Mouse (Mus musculus) kidney, embryonic 14.5 days (tissue): ENCODE measurements around the gene Bend5. TPM values are rescaled to one million over a fixed set of nuclear protein-coding genes. Genes with fewer than 3 reads are reported as not detected.

Source experiments
- ATAC-seq: fragments of 200-750 bp; cut with Nextera tagmentation; 2 replicates; pipeline ENCODE4 v1.8.0; 2017; ENCODE audit warnings: moderate number of reproducible peaks, mild to moderate bottlenecking, moderate TSS enrichment, moderate library complexity; ENCODE audit not compliant: low FRiP score, low TSS enrichment
- H3K27ac ChIP-seq: fragments of 300-500 bp; sonication (generic); 2 replicates; pipeline ENCODE4 v1.5.1; 2014; ENCODE audit warnings: low read depth, mild to moderate bottlenecking, low read length, moderate library complexity, mixed read lengths
- H3K27me3 ChIP-seq: fragments of 300-500 bp; sonication (generic); 2 replicates; pipeline ENCODE4 v1.6.1; 2014; ENCODE audit warnings: mild to moderate bottlenecking, low read length; ENCODE audit not compliant: control insufficient read depth, insufficient read depth
- H3K36me3 ChIP-seq: fragments of 300-500 bp; sonication (generic); 2 replicates; pipeline ENCODE4 v1.6.1; 2014; ENCODE audit warnings: low read length, mixed read lengths; ENCODE audit not compliant: control insufficient read depth, insufficient read depth
- H3K4me1 ChIP-seq: fragments of 300-500 bp; sonication (generic); 2 replicates; pipeline ENCODE4 v1.6.1; 2014; ENCODE audit warnings: low read length, mixed read lengths; ENCODE audit not compliant: control insufficient read depth, insufficient read depth
- H3K4me2 ChIP-seq: fragments of 300-500 bp; sonication (generic); replicated peaks from 2 replicates; pipeline ENCODE4 v1.6.1; 2014; ENCODE audit warnings: low read depth, mild to moderate bottlenecking, low read length
- H3K4me3 ChIP-seq: fragments of 300-500 bp; sonication (generic); 2 replicates; pipeline ENCODE4 v1.5.1; 2014; ENCODE audit warnings: mild to moderate bottlenecking, low read length
- H3K9ac ChIP-seq: fragments of 300-500 bp; sonication (generic); 2 replicates; pipeline ENCODE4 v1.6.1; 2014; ENCODE audit warnings: low read depth, mild to moderate bottlenecking, low read length, moderate library complexity
- H3K9me3 ChIP-seq: fragments of 300-500 bp; sonication (generic); 2 replicates; pipeline ENCODE4 v1.6.1; 2016; ENCODE audit warnings: low read length; ENCODE audit not compliant: control insufficient read depth
- WGBS: fragments of 180-500 bp; shearing (Covaris S2); extraction: QIAGEN DNeasy Blood & Tissue Kit; methylation state at CpG from one replicate; pipeline ENCODE4 v1.1.7; 2014; 5-methylcytosine and 5-hydroxymethylcytosine counted together
- polyA plus RNA-seq: library from polyadenylated mRNA; unstranded; fragments of >200 nt; fragmentation: Nextera tagmentation; extraction: Ambion mirVana; gene quantifications from 2 replicates; pipeline ENCODE4 v1.2.1, GENCODE M21; 2014

Gene Bend5
- polyA plus RNA-seq, 1 experiment from 2014 or later: 30.6 TPM

DNA sequence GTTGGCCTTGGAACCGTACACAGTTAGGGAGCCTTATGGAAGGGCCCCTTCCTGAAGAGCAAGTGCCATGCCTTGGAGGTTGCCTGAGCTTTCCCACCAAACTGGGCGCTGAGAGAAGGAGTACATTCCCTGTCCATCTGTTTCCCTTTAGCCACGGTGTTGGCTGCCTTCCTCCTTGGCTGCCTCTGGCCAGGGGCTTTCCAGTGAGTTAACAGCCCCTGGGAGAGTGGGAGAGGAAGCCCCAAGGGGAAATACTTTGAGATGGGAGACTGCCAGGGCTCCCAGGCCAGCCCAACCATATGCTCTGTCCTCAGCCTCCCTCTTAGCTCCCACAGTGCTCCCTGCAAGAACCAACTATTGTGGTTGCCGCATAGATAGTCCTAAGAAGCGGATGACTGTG is 70.4 kb downstream of the Bend5 start:
- H3K9me3 ChIP-seq: no peaks in the 10 kb centered on the region
- no peak for ATAC-seq
- H3K27ac ChIP-seq: no peak overlapping the region
- H3K4me2 ChIP-seq: no peak overlapping the region
- H3K27me3 ChIP-seq: no peaks in the 10 kb centered on the region
- WGBS: 63% methylated on average over 5 of the region's 5 CpGs
- no peaks in the 10 kb centered on the region for H3K36me3 ChIP-seq
- H3K4me3 ChIP-seq: no peak overlapping the region
- H3K4me1 ChIP-seq: no peaks in the 10 kb centered on the region
- no peak overlapping the region for H3K9ac ChIP-seq

DNA sequence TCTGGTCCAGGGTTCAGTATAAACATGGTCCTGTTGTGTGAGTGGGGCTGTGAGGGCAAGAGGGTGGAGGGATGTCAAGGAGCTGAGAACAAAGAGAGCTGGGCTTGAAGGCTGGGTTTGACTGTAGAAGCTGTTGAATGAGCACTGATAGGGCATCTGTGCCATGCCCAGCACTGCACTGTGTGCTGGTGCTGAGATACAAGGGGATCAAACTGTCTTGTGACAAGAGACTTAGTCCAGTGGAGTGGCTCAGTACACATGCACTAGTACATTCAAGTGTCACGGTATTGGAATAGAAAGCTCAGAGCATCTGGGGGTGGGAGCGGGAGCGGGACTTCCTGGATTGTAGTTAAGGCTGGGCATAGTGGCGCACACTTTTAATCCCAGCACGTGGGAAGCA is 71.4 kb downstream of the Bend5 start:
- no peak for ATAC-seq

DNA sequence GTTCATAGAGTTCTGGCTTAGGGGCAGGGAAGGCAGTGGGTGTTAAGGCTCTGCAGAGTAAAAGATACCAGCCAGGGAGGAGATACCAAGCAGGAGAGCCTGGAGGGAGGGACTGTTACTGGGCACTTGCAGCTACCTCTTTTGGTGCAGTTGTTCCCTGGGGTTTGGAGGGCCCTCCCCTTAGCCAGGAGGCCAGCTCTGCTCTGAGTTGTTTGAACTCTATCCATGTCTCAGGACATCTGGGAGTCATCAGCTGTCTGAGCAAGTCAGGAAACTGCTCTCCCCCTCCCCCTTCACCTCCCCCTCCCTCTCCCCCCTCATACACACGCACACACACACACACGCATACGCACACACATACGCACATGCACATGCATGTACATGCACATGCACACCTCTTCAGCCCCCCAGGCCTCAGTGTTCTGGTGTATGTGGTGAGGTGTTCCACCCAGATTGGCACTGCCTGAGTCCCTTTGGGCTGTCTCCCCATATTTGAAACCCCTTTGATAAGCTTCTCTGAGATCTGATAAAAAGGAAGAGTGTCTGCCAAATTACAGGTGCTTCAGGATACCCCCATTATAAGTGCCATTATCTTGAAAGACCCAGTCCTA is 72.5 kb downstream of the Bend5 start:
- Histone ChIP-seq H3K9ac (no peak overlapping the region), H3K4me1 (no peaks in the 10 kb centered on the region), H3K4me2 (no peak overlapping the region), H3K27me3 (no peaks in the 10 kb centered on the region), H3K9me3 (no peaks in the 10 kb centered on the region), H3K4me3 (no peak overlapping the region), H3K27ac (no peak overlapping the region), H3K36me3 (no peaks in the 10 kb centered on the region)
- WGBS: 77% methylated on average over 4 of the region's 4 CpGs
- ATAC-seq: no peak; the same call in 1 of the 2 replicates

More for the DNA sequence above, 71.4 kb downstream of the Bend5 start:
- no peaks in the 10 kb centered on the region for H3K9me3 ChIP-seq
- H3K9ac ChIP-seq: no peak overlapping the region
- no peaks in the 10 kb centered on the region for H3K27me3 ChIP-seq
- H3K4me2 ChIP-seq: no peak overlapping the region
- no peaks in the 10 kb centered on the region for H3K36me3 ChIP-seq
- no peak overlapping the region for H3K27ac ChIP-seq
- H3K4me3 ChIP-seq: no peak overlapping the region
- 83% methylated on average over 5 of the region's 5 CpGs for WGBS
- no peaks in the 10 kb centered on the region for H3K4me1 ChIP-seq

DNA sequence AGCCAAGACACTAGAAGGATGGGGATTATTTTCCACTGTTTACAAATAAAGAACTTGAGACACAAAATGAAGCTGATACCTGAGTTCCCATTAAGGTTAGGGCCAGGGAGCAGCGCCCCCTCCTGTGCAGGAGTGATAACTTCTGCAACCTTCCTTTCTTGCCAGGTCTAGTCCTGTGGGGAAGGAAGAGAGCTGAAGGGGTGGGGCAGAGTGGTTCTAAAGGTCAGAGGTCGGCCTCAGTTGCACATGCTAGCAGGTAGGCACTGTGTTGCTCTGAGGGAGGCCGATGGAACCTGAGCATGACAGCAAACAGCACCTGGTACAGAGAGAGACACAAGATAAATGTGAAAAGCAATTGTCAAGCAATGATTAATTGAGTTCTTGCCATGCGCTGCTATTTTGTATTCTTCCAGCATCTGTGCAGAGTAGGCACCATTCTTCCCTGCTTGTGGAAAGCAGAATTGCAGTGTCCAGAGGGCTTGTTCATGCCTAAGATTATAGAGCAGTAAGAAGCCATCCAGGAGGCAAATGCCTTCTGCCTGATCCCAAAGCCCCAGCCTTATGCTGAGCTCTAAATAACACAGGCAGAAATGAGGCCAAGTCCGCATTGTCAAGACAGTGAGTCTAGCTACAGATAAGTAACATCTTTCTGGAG is 79.1 kb downstream of the Bend5 start:
- ATAC-seq: 0 out of 2 replicates have a peak, but pooled peaks have one; percentile 28
- Histone ChIP-seq H3K9me3 (no peaks in the 10 kb centered on the region), H3K27ac (no peak overlapping the region), H3K4me1 (no peaks in the 10 kb centered on the region), H3K4me3 (no peak overlapping the region), H3K9ac (no peak overlapping the region), H3K36me3 (no peaks in the 10 kb centered on the region), H3K4me2 (no peak overlapping the region), H3K27me3 (no peaks in the 10 kb centered on the region)
- 64% methylated on average over 5 of the region's 5 CpGs for WGBS

DNA sequence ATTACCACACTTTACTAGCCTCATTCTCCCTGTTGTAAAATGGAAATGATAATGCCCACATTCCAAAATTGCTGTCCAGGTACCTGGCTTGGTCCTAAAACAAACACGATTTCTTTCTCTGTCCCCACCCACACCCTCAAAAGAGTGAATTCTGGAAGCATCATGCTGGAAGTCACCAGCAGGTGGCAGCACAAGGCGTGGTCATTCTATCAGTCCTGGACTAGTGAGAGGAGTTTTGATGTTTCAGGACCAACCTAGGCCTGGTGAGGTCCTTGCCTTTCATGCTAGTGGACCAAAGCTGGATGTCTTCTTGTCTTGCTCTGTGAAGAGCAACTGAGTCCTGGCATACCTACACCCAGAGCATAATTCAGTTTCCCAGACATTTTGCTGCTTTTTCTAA is 81.1 kb downstream of the Bend5 start:
- Histone ChIP-seq H3K36me3 (no peaks in the 10 kb centered on the region), H3K27ac (no peak overlapping the region), H3K9me3 (no peaks in the 10 kb centered on the region), H3K4me2 (no peak overlapping the region), H3K4me3 (no peak overlapping the region), H3K4me1 (no peaks in the 10 kb centered on the region), H3K9ac (no peak overlapping the region), H3K27me3 (no peaks in the 10 kb centered on the region)
- 11% methylated on average over 2 of the region's 2 CpGs for WGBS
- ATAC-seq: peak; percentile 60; the same call in 1 of the 2 replicates

DNA sequence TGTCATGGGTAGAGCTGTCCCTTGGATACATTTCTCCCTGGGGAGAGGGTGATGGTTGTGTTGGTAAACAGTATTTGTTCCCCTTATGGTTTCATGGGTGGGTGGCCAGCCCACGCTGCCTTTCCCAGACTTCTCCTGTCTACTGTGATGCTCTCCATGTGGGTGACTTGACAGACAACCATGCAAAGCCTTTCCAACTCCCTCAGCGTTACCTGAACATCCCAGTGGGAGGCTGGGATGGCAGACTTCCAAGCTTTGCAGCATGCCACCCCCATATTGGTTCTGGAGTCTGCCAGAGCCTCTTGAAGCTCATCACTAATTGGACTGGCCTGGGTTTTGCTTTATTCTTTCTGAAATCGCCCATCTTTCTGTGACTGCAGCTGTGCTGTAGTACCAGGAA is 83.9 kb downstream of the Bend5 start:
- Histone ChIP-seq H3K9ac (no peak overlapping the region), H3K36me3 (no peaks in the 10 kb centered on the region), H3K4me2 (no peak overlapping the region), H3K4me3 (no peak overlapping the region), H3K27ac (no peak overlapping the region), H3K27me3 (no peaks in the 10 kb centered on the region), H3K4me1 (no peaks in the 10 kb centered on the region), H3K9me3 (no peaks in the 10 kb centered on the region)
- WGBS: 81% methylated on average over 3 of the region's 3 CpGs
- ATAC-seq: no peak

DNA sequence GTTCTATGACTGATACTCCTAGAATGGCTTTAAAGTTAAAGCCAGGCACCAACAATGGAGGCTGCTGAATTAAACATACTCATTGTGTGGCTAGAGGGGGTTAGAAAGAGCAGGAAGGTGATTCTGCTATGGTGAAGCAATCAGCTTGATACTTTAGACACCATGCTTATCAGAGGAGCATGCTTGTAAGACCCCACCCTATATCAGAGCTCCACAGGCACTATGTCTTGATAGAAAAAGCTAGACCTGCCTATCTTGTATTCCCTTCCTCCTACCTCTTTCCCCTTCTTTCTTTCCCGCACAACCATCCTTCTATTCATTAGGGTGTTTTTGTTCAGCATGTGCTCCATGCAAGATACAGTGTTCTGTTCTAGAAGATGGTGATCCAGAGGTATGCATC is 86.6 kb downstream of the Bend5 start:
- Histone ChIP-seq H3K4me1 (no peaks in the 10 kb centered on the region), H3K36me3 (no peaks in the 10 kb centered on the region), H3K9me3 (no peaks in the 10 kb centered on the region), H3K27me3 (no peaks in the 10 kb centered on the region), H3K9ac (no peak overlapping the region), H3K4me3 (no peak overlapping the region), H3K4me2 (no peak overlapping the region), H3K27ac (no peak overlapping the region)
- WGBS: 71% methylated on average over 1 of the region's 1 CpGs
- no peak for ATAC-seq

DNA sequence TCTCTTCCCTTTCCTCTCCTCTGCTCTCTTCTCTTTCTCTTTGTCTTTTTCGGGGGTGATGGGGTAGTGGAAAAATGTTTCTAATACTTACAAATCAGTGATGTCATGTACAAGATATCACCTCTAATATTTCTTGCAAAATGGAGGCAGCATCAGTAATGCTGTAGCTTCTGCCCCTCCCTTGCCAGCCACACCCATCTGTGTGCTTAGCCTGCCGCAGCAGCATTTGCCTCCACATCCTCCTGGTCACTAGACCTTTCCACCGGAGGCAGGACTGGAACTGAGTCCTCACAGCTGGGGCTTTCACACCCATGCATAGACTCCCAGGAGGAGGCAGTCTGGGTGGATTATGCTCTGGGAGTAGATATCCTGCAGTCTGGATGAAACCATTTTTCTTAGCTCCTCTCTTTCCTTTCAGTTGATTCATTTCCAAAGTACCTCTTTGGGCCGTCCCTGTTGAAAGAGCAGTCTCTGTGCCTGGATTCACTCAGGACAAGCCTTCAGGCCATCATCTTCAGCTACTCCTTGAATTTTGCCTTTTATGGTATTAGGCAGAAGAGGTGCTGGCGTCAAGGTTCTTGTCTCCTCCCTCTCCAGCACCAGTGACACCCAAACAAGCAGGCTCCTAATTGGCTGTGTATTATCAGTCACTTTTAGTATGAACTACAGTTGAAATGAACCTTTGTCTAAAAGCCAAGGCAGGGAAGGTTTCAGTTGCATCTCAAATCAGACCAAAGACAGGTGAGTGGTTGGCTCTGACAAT is 88.3 kb downstream of the Bend5 start:
- H3K4me1 ChIP-seq: no peaks in the 10 kb centered on the region
- no peak overlapping the region for H3K4me2 ChIP-seq
- 61% methylated on average over 5 of the region's 5 CpGs for WGBS
- no peak overlapping the region for H3K27ac ChIP-seq
- no peak overlapping the region for H3K9ac ChIP-seq
- H3K9me3 ChIP-seq: no peaks in the 10 kb centered on the region
- no peaks in the 10 kb centered on the region for H3K27me3 ChIP-seq
- ATAC-seq: no peak
- H3K4me3 ChIP-seq: no peak overlapping the region
- no peaks in the 10 kb centered on the region for H3K36me3 ChIP-seq

DNA sequence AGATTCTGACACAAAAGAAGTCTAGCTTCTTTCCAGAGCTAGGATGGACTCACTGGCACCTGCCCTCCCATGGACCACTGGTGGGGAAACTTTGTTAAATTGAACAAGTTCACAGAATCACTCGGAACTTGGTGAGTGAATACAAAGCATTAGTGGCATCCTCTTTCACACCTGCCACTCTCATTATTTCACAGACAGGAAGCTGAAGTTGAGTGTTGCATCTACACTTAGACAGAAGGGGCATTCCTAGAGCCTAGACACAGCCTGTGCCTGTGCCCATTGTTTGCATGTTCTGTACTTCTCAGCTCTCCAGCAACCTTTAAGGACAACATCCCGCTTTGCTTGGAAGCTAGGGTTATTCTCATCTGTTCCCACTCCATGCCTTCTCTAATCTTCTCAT is 90.1 kb downstream of the Bend5 start:
- Histone ChIP-seq H3K36me3 (no peaks in the 10 kb centered on the region), H3K27ac (no peak overlapping the region), H3K4me2 (no peak overlapping the region), H3K9ac (no peak overlapping the region), H3K4me3 (no peak overlapping the region), H3K9me3 (no peaks in the 10 kb centered on the region), H3K4me1 (no peaks in the 10 kb centered on the region), H3K27me3 (no peaks in the 10 kb centered on the region)
- WGBS: 94% methylated on average over 2 of the region's 2 CpGs
- ATAC-seq: no peak
